Mouse (Mus musculus) embryo, embryonic 10 days (tissue): Measurements from ENCODE around the gene Spint2.
A peak's percentile ranks its signal among the peaks of the same experiment; 100 is the strongest.

Source experiments
- DNase-seq: peaks from one replicate; pipeline ENCODE4 v3.0.0-alpha.2; 2015; ENCODE audit warnings: low spot score

The Spint2 gene

GRCm38 (mm10) chr7:29282074-29282554 lies 402 bp upstream of the Spint2 start:
- DNase-seq = no peak

- no peak for DNase-seq
Observed at GRCm38 (mm10) chr7:29280801-29281200, 911 bp downstream of the Spint2 start.

DNA sequence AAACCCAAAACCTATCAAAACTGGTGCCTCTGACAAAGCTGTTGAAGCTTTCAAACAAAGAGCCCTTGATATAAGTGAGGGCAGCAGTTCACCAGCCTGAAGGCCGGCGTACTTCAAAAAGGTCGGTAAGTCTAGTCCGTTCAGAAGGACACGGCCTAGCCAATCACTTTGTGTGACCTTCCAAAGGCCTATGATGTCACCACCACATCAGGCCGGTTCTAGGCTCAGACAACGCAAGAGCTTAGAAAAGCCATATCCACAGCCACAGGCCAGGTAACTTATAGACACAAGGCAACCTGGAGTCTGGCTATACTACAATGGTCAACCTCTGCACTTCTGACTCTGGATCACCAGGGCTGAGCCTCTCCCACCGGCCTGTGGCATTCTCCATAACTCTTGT lies 1.8 kb downstream of the Spint2 start:
- no peak for DNase-seq

DNA sequence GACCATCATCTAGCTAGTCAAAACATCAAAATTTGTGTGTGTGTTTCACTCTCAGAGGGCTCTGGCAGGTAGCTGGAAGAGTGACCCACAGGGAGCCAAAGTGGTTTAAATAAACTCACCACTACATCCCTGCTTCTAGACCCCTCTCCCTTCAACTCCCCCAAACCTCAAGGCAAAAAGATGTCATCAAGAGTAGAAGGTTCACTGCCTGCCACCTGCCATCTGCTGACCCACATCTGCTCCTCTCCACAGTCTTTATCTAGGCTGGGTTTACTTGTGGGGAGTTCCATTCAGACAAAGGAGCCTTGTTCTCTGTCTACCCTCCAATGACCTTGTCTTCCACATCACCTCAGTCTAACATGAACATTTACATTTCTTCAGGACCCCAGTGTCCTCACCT lies 2.5 kb downstream of the Spint2 start:
- no peak for DNase-seq

DNA sequence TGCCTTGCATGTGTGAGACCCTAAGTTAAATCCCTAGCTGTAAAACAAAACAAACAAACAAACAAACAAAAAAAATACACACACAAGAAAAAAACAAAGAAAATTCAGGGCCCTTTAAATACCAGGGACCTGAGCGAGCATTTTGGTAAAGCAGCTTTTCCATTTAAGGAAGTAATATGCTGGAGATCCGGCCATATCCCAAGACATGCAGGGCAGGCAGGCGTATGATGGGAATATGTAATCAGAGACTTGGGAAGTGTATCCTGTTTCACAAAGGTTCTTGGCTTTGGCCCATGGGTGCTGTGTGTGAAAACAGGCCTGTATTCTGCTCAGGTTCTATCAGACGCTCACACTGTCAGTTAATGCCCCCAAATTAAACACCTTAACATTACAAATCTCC lies 4.2 kb downstream of the Spint2 start:
- DNase-seq = no peak

DNA sequence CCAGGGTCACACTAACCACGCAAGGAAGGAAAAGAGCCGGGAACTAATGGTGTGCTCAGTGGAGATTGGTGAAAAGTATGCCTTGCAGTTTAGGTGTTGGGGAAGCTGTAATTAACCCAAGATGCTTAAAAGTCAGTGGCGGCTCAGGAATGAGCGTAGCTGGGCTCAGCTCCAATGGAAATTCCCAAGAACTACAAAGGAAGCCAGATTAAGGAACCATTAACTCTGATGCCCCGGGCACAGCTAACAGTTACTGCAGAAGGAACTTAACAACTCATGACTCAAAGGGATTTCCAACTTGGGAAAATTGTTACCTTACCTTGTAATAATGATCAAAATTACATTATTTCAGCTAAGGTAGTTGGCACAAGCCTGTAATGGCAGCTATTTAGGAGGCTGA lies 5.0 kb downstream of the Spint2 start:
- DNase-seq = no peak

GRCm38 (mm10) chr7:29271687-29272465 lies 9.8 kb downstream of the Spint2 start:
- DNase-seq = no peak

- no peak for DNase-seq
Observed at GRCm38 (mm10) chr7:29270445-29270844, 11.3 kb downstream of the Spint2 start.

DNA sequence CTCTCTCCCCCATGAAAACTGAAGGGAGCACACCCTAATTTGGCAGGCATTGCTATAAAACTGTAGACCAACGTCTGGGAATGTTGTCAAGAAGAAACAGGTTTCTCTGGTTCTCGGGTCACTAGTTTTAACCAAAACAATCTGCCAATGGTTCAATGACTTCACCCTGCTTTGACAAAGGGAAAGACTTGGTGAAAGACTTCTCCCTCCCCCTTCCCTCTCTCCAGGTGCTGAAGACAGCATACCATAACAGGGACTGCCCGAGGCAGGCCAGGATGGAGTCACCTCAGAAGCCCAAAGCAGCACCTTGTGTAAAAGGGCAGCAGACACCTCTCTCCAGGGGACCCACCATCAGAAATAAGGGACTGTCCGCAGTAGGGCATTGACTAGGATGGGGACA lies 14.8 kb downstream of the Spint2 start:
- DNase-seq = no peak

- no peak for DNase-seq
Observed at GRCm38 (mm10) chr7:29265636-29266035, 16.1 kb downstream of the Spint2 start.

GRCm38 (mm10) chr7:29263831-29264230 lies 17.9 kb downstream of the Spint2 start:
- no peak for DNase-seq

GRCm38 (mm10) chr7:29262151-29262550 lies 19.6 kb downstream of the Spint2 start:
- no peak for DNase-seq

GRCm38 (mm10) chr7:29259781-29260730 lies 21.7 kb downstream of the Spint2 start:
- no peak for DNase-seq

- DNase-seq = no peak
Observed at GRCm38 (mm10) chr7:29257368-29257767, 24.3 kb downstream of the Spint2 start.

DNA sequence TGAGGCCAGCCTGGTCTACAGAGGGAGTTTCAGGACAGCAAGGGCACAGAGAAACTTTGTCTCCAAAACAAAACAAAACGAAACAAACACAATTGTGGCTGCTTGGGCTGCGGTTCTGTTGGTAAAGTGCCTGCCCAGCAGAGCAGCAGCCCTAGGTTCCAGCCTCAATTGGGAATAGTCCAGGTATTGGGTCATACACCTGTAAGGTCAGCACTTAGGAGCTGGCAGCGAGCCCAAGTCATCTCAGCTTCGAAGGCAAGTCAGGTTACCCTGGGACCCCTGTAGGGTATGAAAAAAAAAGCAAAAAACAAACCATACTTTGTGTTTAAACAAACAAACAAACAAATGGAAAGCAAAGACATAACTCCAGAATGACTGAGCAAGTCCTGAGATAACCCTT lies 25.8 kb downstream of the Spint2 start:
- DNase-seq = no peak

GRCm38 (mm10) chr7:29253842-29254241 lies 27.9 kb downstream of the Spint2 start:
- no peak for DNase-seq

DNA sequence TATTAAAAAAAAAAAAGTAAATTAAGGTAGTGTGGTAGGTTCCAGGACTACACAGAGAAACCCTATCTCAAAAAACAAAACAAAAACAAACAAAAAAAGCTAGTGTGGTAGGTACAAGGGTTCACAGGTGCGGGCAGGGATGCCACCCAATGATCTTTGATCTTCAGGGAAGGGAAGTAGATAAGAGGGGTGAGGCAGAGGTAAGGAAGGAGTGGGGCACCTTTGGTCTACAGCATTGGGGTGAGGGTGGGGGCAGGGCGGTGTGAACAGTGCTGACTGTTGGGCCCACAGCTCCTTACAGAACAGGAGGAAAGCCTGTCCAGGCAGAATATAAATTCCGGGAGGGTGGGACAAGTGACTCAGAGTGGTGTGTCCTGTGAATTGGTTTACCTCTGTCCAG lies 30.5 kb downstream of the Spint2 start:
- no peak for DNase-seq

DNA sequence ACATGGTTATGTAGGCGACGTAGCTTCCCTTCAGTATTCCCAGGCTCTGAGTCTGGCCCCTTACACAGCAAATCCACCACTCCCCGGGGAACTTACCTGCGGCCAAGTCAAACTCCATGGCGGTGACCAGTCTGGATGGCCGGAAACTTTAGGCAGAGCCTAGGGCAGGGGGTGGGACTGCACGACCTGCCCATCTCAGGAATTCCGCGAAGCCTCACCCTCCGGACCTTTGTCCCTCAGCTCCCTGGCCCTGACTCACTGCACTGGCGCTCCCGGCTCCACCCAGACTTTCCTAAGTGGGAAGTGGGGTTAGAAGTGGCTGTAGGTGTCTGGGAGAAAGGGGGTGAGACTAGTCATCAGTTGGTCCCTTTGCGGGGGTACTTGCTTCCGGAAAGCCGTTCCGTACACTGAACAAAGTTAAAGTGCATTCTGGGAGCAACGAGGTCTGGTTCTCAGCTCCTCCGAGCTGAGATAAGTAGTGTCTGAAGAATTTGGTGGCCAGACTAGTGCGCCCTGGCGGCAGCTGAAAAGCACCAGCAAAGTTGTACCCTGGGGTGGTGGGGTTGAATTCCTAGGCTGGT lies 33.4 kb downstream of the Spint2 start, which contains the start of gene 2200002D01Rik:
Gene 2200002D01Rik (minus strand): TSS at position 206 of the 581 bp plus-strand sequence.
- peak; percentile 56 for DNase-seq

- DNase-seq = no peak
Observed at GRCm38 (mm10) chr7:29247706-29248105, 34.0 kb downstream of the Spint2 start.

GRCm38 (mm10) chr7:29247314-29247700 lies 34.4 kb downstream of the Spint2 start:
- DNase-seq = peak; percentile 80

- DNase-seq = no peak
Observed at GRCm38 (mm10) chr7:29246619-29247313, 34.9 kb downstream of the Spint2 start.

GRCm38 (mm10) chr7:29246015-29246414 lies 35.7 kb downstream of the Spint2 start:
- DNase-seq = no peak
